ENCODE assay signal across 8 mouse cellular contexts in the genomic region with DNA sequence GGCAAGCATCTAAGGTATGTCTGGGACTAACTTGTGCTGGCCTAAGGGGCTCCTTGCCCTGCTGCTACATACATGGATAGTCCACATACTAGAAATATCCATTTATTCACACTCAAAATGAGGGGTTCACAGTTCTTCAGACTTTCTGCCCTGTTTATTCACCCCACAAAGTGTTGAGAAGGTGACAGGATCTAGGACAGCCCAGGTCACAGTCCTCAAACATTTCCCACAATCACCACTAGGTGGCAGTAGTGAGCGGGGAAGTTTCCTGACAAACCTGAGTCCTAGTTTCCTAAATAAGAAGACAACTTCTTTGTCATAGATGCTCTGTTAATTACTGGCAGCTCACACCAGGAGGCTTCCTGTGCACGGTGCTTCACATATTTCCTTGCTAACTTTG. TPM values are rescaled to one million over a fixed set of nuclear protein-coding genes. Genes with fewer than 3 reads are reported as not detected.
DNase-seq lines count a peak whose midpoint lies in the region; ATAC-seq and TF ChIP-seq lines count a peak whose summit lies in the region.

No protein-coding gene starts in this region.

- no peak overlapping the region for H3K27ac ChIP-seq in forebrain, embryonic 14.5 days (ENCODE audit: low read depth, low read length)
- H3K27ac ChIP-seq in kidney, embryonic 14.5 days (ENCODE audit: low read depth, low read length) = no peak overlapping the region
- no peak overlapping the region for H3K27ac ChIP-seq in liver, postnatal 0 days (ENCODE audit: low read depth)

- peak; percentile 94 for TF ChIP-seq CTCF in liver, postnatal 0 days (IDR thresholded peaks at IDR 0.05; ENCODE audit: low read depth)

- peak; percentile 37; the same call in 1 of the 2 replicates for ATAC-seq in forebrain, embryonic 14.5 days
- 0 out of 2 replicates have a peak, but pooled peaks have one; percentile 5 for ATAC-seq in kidney, embryonic 14.5 days (ENCODE audit: low FRiP score, low TSS enrichment)
- no peak for ATAC-seq in liver, postnatal 0 days

- H3K4me1 ChIP-seq in forebrain, embryonic 14.5 days (ENCODE audit: control insufficient read depth, insufficient read depth, low read length) = no peaks in the 10 kb centered on the region
- peaks cover 4% of the 10 kb centered on the region; the same call in 1 of the 2 replicates for H3K4me1 ChIP-seq in kidney, embryonic 14.5 days (ENCODE audit: control insufficient read depth, insufficient read depth, low read length)
- H3K4me1 ChIP-seq in liver, postnatal 0 days (ENCODE audit: insufficient read depth) = no peaks in the 10 kb centered on the region

- no peak overlapping the region for H3K4me2 ChIP-seq in forebrain, embryonic 14.5 days (ENCODE audit: low read length)
- H3K4me2 ChIP-seq in kidney, embryonic 14.5 days (replicated peaks; ENCODE audit: low read depth, low read length) = no peak overlapping the region
- no peak overlapping the region for H3K4me2 ChIP-seq in liver, postnatal 0 days (ENCODE audit: low read depth, low read length)

- H3K9me3 ChIP-seq in forebrain, embryonic 14.5 days (replicated peaks; ENCODE audit: control insufficient read depth, low read length) = no peaks in the 10 kb centered on the region
- H3K9me3 ChIP-seq in kidney, embryonic 14.5 days (ENCODE audit: control insufficient read depth, low read length) = no peaks in the 10 kb centered on the region
- no peaks in the 10 kb centered on the region for H3K9me3 ChIP-seq in liver, postnatal 0 days (ENCODE audit: low read length)

- DNase-seq in 3T3-L1 (ENCODE audit: low read depth, low spot score) = peak; percentile 81
- DNase-seq in CD8-positive naive resting alpha-beta T cell, adult 2 months (ENCODE audit: low read depth in 2 of 2, low spot score in 2 of 2) = peak; percentile 54
- DNase-seq in c-Kit-positive CD71-positive TER-119-negative erythroid progenitor cells, embryonic 14.5 days (ENCODE audit: low read depth) = peak; percentile 36
- peak; percentile 54 for DNase-seq in forebrain, embryonic 14.5 days (ENCODE audit: low spot score)
- peak; percentile 69 for DNase-seq in liver, postnatal 0 days
- peak; percentile 63 for DNase-seq in ovary, postnatal 14 days (ENCODE audit: low spot score)
- DNase-seq in urinary bladder, postnatal 36 days (ENCODE audit: low spot score in 2 of 2) = peak; percentile 32 to 57

- no peaks in the 10 kb centered on the region for H3K36me3 ChIP-seq in forebrain, embryonic 14.5 days (ENCODE audit: control insufficient read depth, insufficient read depth, low read length)
- H3K36me3 ChIP-seq in kidney, embryonic 14.5 days (ENCODE audit: control insufficient read depth, insufficient read depth, low read length) = no peaks in the 10 kb centered on the region
- no peaks in the 10 kb centered on the region for H3K36me3 ChIP-seq in liver, postnatal 0 days (replicated peaks; ENCODE audit: insufficient read depth, low read length)

- no peak overlapping the region for H3K4me3 ChIP-seq in forebrain, embryonic 14.5 days (ENCODE audit: low read depth, low read length)
- H3K4me3 ChIP-seq in kidney, embryonic 14.5 days (ENCODE audit: low read length) = no peak overlapping the region
- H3K4me3 ChIP-seq in liver, postnatal 0 days (ENCODE audit: low read depth, low read length) = no peak overlapping the region

- WGBS in forebrain, embryonic 14.5 days = 0% methylated on average over 2 of the region's 2 CpGs
- WGBS in kidney, embryonic 14.5 days = 2% methylated on average over 2 of the region's 2 CpGs
- 3% methylated on average over 2 of the region's 2 CpGs for WGBS in liver, postnatal 0 days (ENCODE audit: insufficient replicate concordance)

- H3K9ac ChIP-seq in forebrain, embryonic 14.5 days (ENCODE audit: low read length) = no peak overlapping the region
- H3K9ac ChIP-seq in kidney, embryonic 14.5 days (ENCODE audit: low read depth, low read length) = no peak overlapping the region
- no peak overlapping the region for H3K9ac ChIP-seq in liver, postnatal 0 days (replicated peaks)

- H3K27me3 ChIP-seq in forebrain, embryonic 14.5 days (replicated peaks; ENCODE audit: control insufficient read depth, insufficient read depth, low read length) = no peaks in the 10 kb centered on the region
- no peaks in the 10 kb centered on the region for H3K27me3 ChIP-seq in kidney, embryonic 14.5 days (ENCODE audit: control insufficient read depth, insufficient read depth, low read length)
- H3K27me3 ChIP-seq in liver, postnatal 0 days (ENCODE audit: insufficient read depth, low read length) = no peaks in the 10 kb centered on the region

- no peak for TF ChIP-seq EP300 in liver, postnatal 0 days (IDR thresholded peaks at IDR 0.05; ENCODE audit: low read depth)

RNA-seq across cellular contexts. Expression of gene Nkd2, which starts 15.9 kb away (rescaled TPM):
- polyA plus RNA-seq in forebrain, embryonic 14.5 days (2014; fragmentation: Nextera tagmentation; extraction: Ambion mirVana) = 6.2 and 8.5 TPM in 2 replicates
- 3.7 and 4.1 TPM in 2 replicates for polyA plus RNA-seq in kidney, embryonic 14.5 days (2014; fragmentation: Nextera tagmentation; extraction: Ambion mirVana)
- polyA plus RNA-seq in liver, postnatal 0 days (2015; fragmentation: Nextera tagmentation; extraction: Ambion mirVana) = 0.13 and 0.15 TPM in 2 replicates
